Mouse (Mus musculus) lung, adult 18-20 months (tissue): ENCODE results near the gene Coq3.
A peak's percentile ranks its signal among the peaks of the same experiment; 100 is the strongest.

Experiments
- DNase-seq, 2 experiments: peaks; one replicate each; pipeline ENCODE4 v3.0.0; 2022; ENCODE audit warnings: mixed read lengths in 2 of 2

Gene Coq3

DNA sequence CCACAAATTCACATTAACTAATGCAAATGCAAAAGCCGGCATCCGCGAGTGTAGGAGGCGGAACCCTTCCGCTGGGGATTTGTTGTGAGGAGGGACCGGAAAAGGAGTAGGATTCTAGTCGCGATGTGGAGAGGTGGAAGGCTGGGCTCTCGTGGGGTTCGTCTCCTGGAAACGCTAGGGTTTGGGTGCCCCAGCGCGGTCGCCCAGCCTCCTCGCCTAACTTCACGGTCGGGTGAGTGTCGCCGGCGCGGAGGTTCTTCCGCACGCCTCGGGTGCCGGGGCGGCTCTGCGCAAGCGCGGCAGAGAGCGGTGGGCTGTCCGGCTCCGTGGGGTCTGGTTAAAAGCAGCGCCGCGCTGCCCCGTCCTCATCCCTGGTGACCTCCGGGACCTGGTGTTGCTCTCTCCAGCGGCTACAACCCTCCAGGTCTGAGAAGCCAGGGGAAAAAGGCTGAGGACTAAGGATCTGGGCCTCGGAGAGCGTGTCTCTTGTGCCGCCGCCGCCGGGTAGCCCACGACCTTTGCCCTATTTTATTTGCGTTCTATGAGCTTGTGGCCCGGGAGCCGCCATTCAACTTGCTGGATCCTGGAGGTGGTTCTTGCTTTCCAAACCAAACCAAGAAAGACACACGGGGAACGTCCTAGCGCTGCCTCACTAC is at the start of gene Coq3:
Gene Coq3 (plus strand): TSS at position 109 of the 656 bp plus-strand sequence.
- peak; percentile 84 to 87 for DNase-seq

GRCm38 (mm10) chr4:21832844-21833243 is 46.6 kb upstream of the Coq3 start:
- DNase-seq = no peak

GRCm38 (mm10) chr4:21847481-21848286 is 31.8 kb upstream of the Coq3 start, which contains the start of gene Pnisr:
TSS of gene Pnisr (plus strand) at chr4:21847583.
- peak; percentile 95 to 96 for DNase-seq

GRCm38 (mm10) chr4:21848287-21848630 is 31.2 kb upstream of the Coq3 start:
- DNase-seq = peak; percentile 89 to 93

DNA sequence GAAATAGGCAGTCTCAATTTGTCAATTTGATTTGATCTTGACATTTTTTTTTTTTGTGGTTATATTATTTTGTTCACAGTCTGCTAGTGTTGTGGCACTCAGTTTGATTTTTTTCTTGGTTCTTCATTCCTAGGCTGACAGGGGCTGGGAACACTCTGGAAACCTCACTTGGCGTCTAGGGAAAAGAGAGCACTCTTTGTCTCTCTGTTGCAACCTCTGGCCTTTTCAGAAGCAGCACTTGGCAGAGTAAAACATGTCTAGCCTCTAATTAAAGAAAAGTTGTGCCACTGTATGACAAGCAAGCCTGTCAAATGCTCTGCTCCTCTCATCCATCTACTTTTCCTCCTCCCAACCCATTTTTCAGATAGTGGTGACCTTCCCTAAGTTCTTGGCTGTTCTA is 22.0 kb upstream of the Coq3 start:
- no peak for DNase-seq

DNA sequence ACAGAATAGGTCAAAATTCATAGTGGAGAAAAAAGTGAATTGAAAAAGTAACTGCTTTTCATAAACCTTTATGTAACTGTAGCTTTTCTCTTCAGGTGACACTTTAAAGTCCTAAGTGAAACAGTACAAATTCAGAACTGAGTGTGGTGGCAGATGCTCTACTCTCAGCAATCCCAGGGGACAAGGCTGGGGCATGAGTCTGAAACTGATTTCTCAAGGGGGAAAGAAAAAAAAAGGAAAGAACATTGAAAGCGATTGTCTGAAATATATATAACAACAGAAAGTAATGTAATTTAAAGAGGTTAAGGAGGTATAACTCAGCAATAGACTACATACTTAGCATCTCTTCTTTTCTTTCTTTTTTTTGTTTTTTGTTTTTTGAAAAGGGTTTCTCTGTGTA is 14.2 kb upstream of the Coq3 start:
- DNase-seq = no peak

DNA sequence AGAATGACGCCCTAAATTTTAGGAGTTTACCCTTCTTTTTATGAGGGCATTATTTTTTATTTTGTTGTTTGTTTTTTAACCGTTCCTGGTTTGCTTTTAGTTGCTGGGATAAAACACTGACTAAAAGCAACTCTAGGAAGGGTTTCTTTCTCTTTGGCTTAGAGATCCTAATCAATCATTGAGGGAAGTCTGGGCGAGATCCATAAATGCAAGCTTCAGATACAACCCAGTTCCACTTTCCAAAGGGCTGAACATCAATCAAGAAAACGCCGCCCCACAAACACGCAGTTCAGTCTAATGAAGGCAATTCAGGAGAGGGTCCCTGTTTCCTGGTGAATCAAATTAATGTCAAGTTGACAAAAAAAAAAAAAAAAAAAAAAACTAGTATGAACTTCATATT is 697 bp upstream of the Coq3 start:
- no peak for DNase-seq

GRCm38 (mm10) chr4:21882806-21883205 is 3.3 kb downstream of the Coq3 start:
- no peak for DNase-seq

DNA sequence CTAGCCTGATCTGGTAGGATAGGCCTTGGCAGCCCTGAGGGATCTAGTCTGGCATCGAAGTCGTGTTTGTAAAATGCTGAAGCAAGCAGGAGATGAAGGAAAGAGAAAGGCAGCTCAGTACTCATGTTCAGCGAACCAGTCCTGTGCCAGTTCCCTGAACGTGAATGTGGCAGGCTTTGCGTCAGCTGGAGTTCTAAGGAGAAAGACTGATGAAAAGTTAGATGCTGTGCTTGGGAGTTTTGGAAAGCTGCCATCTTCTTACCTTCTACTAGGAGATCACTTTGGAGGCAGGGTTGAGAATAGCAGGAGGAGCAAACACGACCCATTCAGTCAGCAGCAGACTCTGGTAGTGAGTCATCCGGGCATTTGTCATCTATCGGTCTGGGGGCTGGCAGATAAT is 6.4 kb downstream of the Coq3 start:
- no peak for DNase-seq

DNA sequence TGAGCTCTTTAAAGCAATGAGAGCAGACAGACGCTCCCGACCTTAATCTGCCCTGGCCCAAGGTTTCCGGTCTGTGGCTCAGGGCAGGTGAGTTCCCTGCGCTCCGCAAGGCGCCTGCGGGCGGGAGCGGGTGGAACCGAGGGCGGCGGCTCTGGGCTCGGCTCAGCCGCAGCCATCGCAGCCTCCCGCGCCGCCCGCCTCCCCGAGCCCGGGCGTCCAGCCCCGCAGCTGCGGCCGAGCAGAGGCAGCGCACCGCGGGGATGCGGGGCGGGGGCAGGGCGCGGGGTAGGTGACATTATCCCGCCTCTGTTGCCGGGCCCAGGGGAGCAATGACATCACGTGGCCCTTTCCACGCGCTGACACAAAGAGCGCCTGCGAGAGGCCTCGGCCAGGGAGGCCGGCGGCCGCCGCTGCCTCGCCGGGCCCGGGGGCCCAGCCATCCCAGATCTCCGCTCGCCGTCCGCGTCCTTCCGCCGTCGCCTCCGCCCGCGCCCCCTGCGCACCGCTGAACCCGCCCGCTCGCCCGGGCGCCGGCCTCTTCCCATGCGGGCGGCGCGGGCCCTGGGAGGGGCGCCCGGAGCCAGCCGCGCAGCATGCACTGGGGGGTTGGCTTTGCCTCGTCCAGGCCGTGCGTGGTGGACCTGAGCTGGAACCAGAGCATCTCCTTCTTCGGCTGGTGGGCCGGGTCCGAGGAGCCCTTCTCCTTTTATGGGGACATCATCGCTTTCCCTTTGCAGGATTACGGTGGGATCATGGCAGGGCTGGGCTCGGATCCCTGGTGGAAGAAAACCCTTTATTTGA is 51.7 kb downstream of the Coq3 start, which contains the start of gene Faxc:
Gene Faxc (plus strand): TSS at position 359 of the 801 bp plus-strand sequence.
- peak; percentile 16 to 26 for DNase-seq

DNA sequence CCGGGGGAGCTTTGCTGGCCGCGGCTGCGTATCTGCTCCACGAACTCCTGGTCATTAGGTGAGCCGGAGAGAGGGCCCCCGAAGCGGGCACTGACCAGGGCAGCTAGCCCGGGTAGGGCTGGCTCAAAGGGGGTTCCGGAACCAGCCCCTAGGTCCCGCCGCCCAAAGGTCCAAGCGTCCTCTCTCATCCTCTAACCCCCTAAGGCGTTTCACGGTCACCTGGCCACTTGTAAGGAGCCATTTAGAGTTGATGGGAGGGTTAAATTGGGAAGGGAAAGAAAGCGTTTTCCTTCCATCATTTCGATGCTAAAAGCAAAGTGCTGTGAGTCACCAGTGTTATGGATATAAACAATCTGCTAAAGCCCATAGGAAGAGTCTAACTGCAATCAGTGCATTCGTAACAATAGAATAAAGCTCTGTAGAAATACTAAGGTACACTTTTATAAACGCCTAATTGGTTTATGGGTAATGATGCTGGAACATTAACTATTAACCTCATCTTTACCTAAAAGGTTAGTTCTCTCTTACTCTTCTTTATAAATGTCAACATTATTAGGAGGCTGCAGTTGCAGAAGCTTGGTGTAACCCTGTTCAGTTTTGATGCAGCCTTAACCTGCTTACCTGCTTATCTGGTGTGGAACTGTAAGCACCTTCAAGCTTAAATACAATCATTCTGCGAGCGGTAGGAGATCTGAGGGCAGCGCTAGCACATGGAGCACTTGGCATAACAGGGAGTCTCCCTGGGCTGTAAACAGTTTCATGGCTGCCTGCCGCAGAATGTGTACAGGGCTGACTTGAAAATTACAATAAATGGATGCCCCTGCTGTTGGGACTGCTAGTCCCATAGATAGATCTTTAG is 52.5 kb downstream of the Coq3 start:
- no peak for DNase-seq

GRCm38 (mm10) chr4:21935378-21935777 is 55.9 kb downstream of the Coq3 start:
- no peak for DNase-seq

GRCm38 (mm10) chr4:21936424-21936823 is 57.0 kb downstream of the Coq3 start:
- DNase-seq = no peak

DNA sequence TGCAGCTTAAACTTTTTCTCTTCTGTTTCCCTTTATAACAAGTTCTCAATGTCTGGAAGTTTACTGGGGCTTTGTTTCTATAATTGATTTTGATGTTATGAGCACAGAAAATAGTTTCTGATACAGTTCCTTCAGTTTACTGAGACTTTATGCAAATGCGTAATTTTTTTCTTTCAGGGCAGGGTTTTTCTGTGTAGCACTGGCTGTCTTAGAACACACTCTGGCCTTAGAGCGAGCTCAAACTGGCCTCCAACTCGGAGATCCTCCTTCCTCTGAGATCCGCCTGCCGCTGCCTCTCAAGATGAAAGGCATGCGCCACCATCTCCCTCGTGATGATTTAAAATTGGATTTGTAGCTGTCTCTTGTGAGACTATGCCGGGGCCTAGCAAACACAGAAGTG is 58.4 kb downstream of the Coq3 start:
- no peak for DNase-seq

DNA sequence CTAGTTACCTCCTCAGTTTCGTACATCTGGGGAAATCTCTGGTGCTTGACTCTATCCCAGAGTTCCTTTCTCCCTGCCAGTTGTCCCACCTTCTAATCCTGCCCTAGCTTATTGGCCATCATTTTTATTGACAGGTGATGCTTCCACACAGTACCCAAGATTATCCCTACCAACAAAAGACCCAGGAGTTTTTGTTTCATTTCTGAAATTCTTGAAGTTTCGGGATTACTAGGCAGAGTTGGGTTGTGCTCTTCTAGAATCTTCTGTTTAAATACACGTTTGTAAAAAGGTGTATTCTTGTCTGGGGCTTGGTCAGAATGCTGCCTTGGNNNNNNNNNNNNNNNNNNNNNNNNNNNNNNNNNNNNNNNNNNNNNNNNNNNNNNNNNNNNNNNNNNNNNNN is 65.2 kb downstream of the Coq3 start:
- DNase-seq = no peak

DNA sequence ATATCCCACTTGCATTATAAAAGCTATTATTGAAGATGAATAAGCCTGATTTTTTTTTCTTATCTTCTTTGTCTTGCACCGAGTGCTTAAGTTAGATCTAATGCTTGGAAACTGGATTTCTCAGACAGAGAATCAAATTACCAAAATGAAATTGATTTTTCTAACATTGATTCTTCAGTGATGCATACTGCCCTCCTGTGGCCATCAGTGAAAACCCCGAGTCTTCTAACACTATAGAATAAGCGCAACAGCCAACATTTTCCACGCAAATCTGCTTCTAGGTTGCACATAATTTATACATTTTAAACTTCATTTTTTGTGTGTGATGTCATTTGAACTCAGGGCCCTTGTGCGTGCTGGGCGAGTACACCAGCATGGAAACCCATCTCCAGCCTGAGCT is 72.0 kb downstream of the Coq3 start:
- DNase-seq = peak in 1 of 2 experiments; percentile 11

GRCm38 (mm10) chr4:21952255-21952654 is 72.8 kb downstream of the Coq3 start:
- no peak for DNase-seq

DNA sequence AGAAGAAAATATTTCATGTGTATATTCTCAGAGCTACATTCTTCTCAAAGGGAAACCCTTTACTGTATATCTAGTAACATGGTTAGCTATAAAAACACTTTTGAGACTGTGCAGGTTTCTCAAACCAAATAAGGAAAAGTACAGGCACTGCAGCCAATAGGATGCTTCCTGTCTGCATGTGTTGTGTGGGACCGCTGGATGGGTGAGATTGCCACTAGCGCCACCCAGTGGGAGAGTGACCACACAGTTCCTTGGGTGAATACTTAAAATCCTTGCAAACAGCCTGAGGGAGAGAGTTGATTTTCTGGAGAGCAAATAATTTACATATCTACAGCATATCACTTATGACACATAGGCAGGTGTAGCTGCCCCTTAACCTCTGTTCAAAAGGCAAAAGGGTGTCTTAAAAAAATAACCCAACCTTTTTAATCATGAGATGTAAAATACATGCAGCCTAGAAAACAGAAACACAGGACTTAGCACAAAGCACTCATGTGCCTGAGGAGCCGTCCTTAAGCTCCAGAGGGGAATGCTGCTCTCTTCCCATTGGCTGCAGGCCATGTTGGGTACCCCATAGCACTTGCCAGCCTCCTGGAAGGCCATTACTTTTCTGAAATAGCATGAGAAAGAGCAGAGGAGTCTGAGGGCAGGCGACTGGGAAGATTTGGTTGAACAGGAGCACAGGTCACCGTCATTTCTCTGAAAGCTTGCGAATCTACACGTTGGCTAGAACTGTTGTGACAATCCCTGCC is 78.3 kb downstream of the Coq3 start:
- DNase-seq = peak; percentile 10 to 24
